Mouse (Mus musculus) embryonic facial prominence, embryonic 11.5 days (tissue): ENCODE data around the gene 2510039O18Rik. TPM values are rescaled to one million over a fixed set of nuclear protein-coding genes. Genes with fewer than 3 reads are reported as not detected.

Experiments used
- ATAC-seq: fragments of 200-750 bp; cut with Nextera tagmentation; replicated peaks from 2 replicates; pipeline ENCODE4 v1.8.0; 2017; ENCODE audit warnings: low read depth; ENCODE audit not compliant: insufficient number of reproducible peaks, low FRiP score, low TSS enrichment
- DNase-seq: peaks from one replicate; pipeline ENCODE4 v3.0.0-alpha.2; 2015; ENCODE audit warnings: low spot score
- H3K27ac ChIP-seq: fragments of 300-500 bp; sonication (generic); replicated peaks from 2 replicates; pipeline ENCODE4 v1.5.1; 2014; ENCODE audit warnings: mild to moderate bottlenecking, low read depth, low read length, control low read depth
- H3K27me3 ChIP-seq: fragments of 300-500 bp; sonication (generic); 2 replicates; pipeline ENCODE4 v1.6.1; 2014; ENCODE audit warnings: mild to moderate bottlenecking, low read length, moderate library complexity, mixed read lengths; ENCODE audit not compliant: control insufficient read depth, insufficient read depth
- H3K36me3 ChIP-seq: fragments of 300-500 bp; sonication (generic); replicated peaks from 2 replicates; pipeline ENCODE4 v1.6.1; 2014; ENCODE audit warnings: low read depth, mild to moderate bottlenecking, low read length, moderate library complexity, mixed read lengths; ENCODE audit not compliant: control insufficient read depth, insufficient read depth
- H3K4me1 ChIP-seq: fragments of 300-500 bp; sonication (generic); 2 replicates; pipeline ENCODE4 v1.6.1; 2014; ENCODE audit warnings: low read length, mixed read lengths; ENCODE audit not compliant: control insufficient read depth, insufficient read depth
- H3K4me2 ChIP-seq: fragments of 300-500 bp; sonication (generic); 2 replicates; pipeline ENCODE4 v1.6.1; 2014; ENCODE audit warnings: low read depth, mild to moderate bottlenecking, control low read depth, low read length, moderate library complexity
- H3K4me3 ChIP-seq: fragments of 300-500 bp; sonication (generic); 2 replicates; pipeline ENCODE4 v1.5.1; 2014; ENCODE audit warnings: low read depth, low read length, control low read depth
- H3K9ac ChIP-seq: fragments of 300-500 bp; sonication (generic); replicated peaks from 2 replicates; pipeline ENCODE4 v1.6.1; 2014; ENCODE audit warnings: mild to moderate bottlenecking, control low read depth, low read length
- H3K9me3 ChIP-seq: fragments of 300-500 bp; sonication (generic); replicated peaks from 2 replicates; pipeline ENCODE4 v1.6.1; 2016; ENCODE audit warnings: mild to moderate bottlenecking, low read length, inconsistent platforms, mixed read lengths; ENCODE audit not compliant: control insufficient read depth
- WGBS: fragments of 180-500 bp; shearing (Covaris S2); extraction: QIAGEN DNeasy Blood & Tissue Kit; methylation state at CpG from one replicate; pipeline ENCODE4 v1.1.7; 2014; 5-methylcytosine and 5-hydroxymethylcytosine counted together
- polyA plus RNA-seq: library from polyadenylated mRNA; unstranded; fragments of >200 nt; fragmentation: Nextera tagmentation; extraction: Ambion mirVana; gene quantifications from 2 replicates; pipeline ENCODE4 v1.2.1, GENCODE M21; 2014

Gene 2510039O18Rik
- polyA plus RNA-seq, 1 experiment from 2014 or later = 15.9 TPM

DNA sequence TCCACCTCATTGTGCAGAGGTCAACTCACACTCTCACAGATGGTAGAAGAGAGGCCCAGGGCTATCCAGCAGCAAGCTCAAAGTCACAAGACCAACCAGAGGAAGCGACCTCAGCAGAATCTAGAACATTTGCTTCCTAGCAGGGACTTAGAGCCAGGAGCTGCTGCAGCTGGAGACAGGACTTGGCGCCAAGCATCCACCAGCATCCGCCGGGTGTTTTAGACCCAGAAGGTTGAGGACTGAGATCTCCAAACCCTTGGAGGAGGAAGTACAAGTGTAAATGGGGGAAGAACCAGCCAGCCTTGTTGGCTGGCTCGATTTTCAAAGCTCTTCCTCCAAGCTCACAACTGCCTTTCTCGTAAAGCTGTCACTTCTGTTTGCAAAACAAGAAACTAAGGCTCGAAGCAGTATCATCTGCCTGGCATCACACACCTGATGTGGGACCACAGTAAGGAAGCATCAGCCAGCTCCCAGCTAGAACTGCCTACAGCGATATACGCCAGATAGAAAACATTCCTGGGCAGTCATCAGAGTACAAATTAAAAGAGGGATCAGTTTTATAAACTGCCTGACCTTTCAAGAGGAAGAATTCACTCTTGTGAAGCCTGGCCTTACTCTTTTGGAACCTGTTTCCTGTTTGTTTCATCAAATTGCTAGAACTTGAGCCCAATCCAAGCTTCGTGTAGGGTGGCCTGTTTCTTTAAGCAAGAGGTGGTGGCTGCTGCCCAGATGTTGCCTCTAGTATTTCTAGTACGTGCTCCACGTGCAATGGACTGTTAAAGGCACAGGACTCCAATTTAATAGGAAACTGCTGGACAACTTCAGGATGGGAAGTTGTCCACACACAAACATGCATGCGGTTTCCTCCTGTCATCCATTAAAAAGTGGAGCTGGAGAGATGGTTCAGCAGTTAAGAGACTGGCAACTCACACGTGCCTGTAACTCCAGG lies 2.3 kb upstream of the 2510039O18Rik start:
- Histone ChIP-seq H3K27ac (no peak overlapping the region), H3K4me1 (peaks cover 7% of the 10 kb centered on the region; the same call in 1 of the 2 replicates), H3K27me3 (no peaks in the 10 kb centered on the region), H3K4me2 (no peak overlapping the region), H3K4me3 (no peak overlapping the region), H3K9ac (no peak overlapping the region), H3K36me3 (no peaks in the 10 kb centered on the region), H3K9me3 (no peaks in the 10 kb centered on the region)
- 61% methylated on average over 14 of the region's 14 CpGs for WGBS
- no peak for ATAC-seq
- peak; percentile 64 for DNase-seq

DNA sequence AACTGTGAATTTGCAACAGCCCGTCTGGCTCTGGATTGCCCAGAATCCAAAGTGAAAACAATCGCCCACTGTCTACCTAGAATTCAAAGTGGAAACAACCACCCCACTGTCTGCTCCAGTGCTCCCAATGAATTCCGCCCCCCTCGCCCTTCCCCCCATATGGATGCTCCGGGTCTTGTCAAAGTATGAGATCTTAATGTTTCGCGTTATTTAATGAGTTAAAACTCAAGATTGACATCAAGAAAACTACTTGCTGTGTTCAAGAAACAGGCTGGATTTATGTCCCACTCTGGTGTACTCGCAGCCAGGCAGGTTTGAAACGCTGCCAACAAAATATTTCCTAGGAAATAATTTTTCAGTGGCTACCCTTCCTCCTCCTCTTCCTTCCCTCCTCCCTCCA lies 584 bp upstream of the 2510039O18Rik start:
- H3K36me3 ChIP-seq = peaks cover 6% of the 10 kb centered on the region
- 38% methylated on average over 9 of the region's 9 CpGs for WGBS
- H3K4me1 ChIP-seq = peaks cover 7% of the 10 kb centered on the region; the same call in 1 of the 2 replicates
- H3K4me2 ChIP-seq = peak overlapping the region; percentile 5; the same call in 1 of the 2 replicates
- H3K27ac ChIP-seq = peak overlapping the region; percentile 15; the same call in 1 of the 2 replicates
- no peak overlapping the region for H3K9ac ChIP-seq
- no peaks in the 10 kb centered on the region for H3K27me3 ChIP-seq
- peak; percentile 36 for DNase-seq
- no peak overlapping the region for H3K4me3 ChIP-seq
- no peaks in the 10 kb centered on the region for H3K9me3 ChIP-seq
- no peak for ATAC-seq

GRCm38 (mm10) chr4:147941045-147942020 lies 638 bp downstream of the 2510039O18Rik start:
- 7% methylated on average over 76 of the region's 88 CpGs for WGBS
- Histone ChIP-seq H3K36me3 (peaks cover 8% of the 10 kb centered on the region), H3K9me3 (no peaks in the 10 kb centered on the region), H3K4me2 (peak overlapping the region; percentile 98), H3K27ac (no peak overlapping the region), H3K27me3 (no peaks in the 10 kb centered on the region), H3K9ac (peak overlapping the region; percentile 76), H3K4me3 (peak overlapping the region; percentile 96), H3K4me1 (peaks cover 7% of the 10 kb centered on the region; the same call in 1 of the 2 replicates)
- DNase-seq (no peak), ATAC-seq (peak; percentile 45)

DNA sequence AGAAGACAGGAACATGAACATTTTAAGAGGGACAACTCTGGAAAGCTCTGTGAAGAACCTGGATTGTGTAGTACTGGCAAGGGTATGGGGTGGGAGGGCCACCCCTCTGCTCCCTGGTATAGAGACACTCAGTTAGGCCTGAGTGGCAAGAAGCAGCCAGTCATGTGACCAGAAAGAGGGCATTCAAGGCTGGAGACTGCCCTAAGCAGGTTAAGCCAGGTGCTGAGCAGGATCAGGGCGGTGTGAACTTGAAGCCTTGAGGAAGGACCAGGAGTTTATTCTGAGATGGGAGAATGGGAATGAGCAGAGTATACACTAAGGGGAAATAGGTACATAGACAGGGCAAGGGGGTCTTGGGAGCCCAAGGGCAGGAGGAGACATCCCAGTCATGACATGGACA lies 2.3 kb downstream of the 2510039O18Rik start:
- Histone ChIP-seq H3K4me3 (no peak overlapping the region), H3K4me2 (no peak overlapping the region), H3K27ac (no peak overlapping the region), H3K27me3 (no peaks in the 10 kb centered on the region), H3K9me3 (no peaks in the 10 kb centered on the region), H3K36me3 (peaks cover 8% of the 10 kb centered on the region), H3K9ac (no peak overlapping the region), H3K4me1 (peaks cover 7% of the 10 kb centered on the region; the same call in 1 of the 2 replicates)
- ATAC-seq (no peak), DNase-seq (no peak)
- 91% methylated on average over 1 of the region's 1 CpGs for WGBS

- 73% methylated on average over 2 of the region's 2 CpGs for WGBS
- Histone ChIP-seq H3K27ac (no peak overlapping the region), H3K4me3 (no peak overlapping the region), H3K27me3 (no peaks in the 10 kb centered on the region), H3K4me2 (no peak overlapping the region), H3K9me3 (no peaks in the 10 kb centered on the region), H3K4me1 (no peaks in the 10 kb centered on the region), H3K36me3 (peaks cover 8% of the 10 kb centered on the region), H3K9ac (no peak overlapping the region)
- ATAC-seq (no peak), DNase-seq (no peak)
Observed at GRCm38 (mm10) chr4:147947511-147947910, 6.8 kb downstream of the 2510039O18Rik start.

DNA sequence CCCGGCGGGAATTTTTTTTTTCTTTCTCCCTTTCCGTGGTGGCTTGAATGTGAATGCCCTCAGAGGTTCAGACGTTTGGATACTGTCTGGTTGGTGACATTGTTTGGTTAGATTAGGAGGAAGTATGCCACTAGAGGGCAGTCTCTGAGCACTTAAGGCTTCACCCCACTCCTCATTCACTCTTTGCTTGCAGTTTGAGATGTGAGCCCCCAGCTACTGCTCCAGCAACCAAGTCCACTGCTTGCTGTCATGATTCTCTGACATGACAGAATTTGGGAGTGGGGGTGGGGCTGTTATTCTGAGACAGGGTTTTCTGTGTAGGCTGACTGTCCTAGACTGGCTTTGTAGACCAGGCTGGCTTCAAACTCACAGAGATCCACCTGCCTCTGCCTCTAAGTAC lies 12.9 kb downstream of the 2510039O18Rik start:
- no peak overlapping the region for H3K9ac ChIP-seq
- DNase-seq (peak; percentile 73), ATAC-seq (0 out of 2 replicates have a peak, but pooled peaks have one; percentile 15)
- H3K4me3 ChIP-seq = no peak overlapping the region
- H3K27me3 ChIP-seq = no peaks in the 10 kb centered on the region
- H3K27ac ChIP-seq = no peak overlapping the region
- WGBS = 10% methylated on average over 4 of the region's 4 CpGs
- no peaks in the 10 kb centered on the region for H3K36me3 ChIP-seq
- no peak overlapping the region for H3K4me2 ChIP-seq
- no peaks in the 10 kb centered on the region for H3K9me3 ChIP-seq
- no peaks in the 10 kb centered on the region for H3K4me1 ChIP-seq

- Histone ChIP-seq H3K9me3 (no peaks in the 10 kb centered on the region), H3K9ac (no peak overlapping the region), H3K36me3 (no peaks in the 10 kb centered on the region), H3K4me2 (no peak overlapping the region), H3K4me3 (no peak overlapping the region), H3K4me1 (no peaks in the 10 kb centered on the region), H3K27ac (no peak overlapping the region), H3K27me3 (no peaks in the 10 kb centered on the region)
- ATAC-seq (no peak), DNase-seq (peak; percentile 78)
- 46% methylated on average over 11 of the region's 11 CpGs for WGBS
Observed at GRCm38 (mm10) chr4:147957141-147957540, 16.4 kb downstream of the 2510039O18Rik start.
